Mouse (Mus musculus): ENCODE measurements around the gene Acad11. TPM values are rescaled to one million over a fixed set of nuclear protein-coding genes. Genes with fewer than 3 reads are reported as not detected.

The Acad11 gene
- polyA plus RNA-seq, 1 experiment from 2014 or later, result 7.4 TPM

DNA sequence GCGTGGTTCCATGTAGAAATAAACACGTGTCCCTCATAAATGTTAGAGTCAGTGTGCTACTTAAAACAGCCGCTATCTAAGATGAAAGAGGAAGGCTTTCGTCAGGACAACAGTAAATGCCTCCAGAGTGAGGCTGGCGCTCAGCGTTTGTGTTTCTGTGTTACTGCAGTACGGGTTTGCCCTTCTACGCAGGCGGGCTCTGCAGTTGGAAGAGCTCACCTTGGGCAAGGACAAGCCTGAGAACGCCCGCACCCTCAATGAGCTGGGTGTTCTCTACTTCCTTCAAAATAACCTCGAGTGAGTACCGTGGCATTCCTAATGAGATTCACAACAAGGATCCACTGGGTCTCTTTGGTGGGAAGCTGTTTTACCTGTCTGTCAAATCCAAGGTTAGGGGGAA is 24.9 kb upstream of the Acad11 start:
- no peak for DNase-seq (ENCODE audit: low spot score)
- H3K27me3 ChIP-seq (replicated peaks; ENCODE audit: control insufficient read depth, insufficient read depth, low read length), result no peaks in the 10 kb centered on the region
- no peak overlapping the region for H3K4me3 ChIP-seq (ENCODE audit: low read depth, low read length)
- ATAC-seq, result no peak
- H3K9me3 ChIP-seq (replicated peaks; ENCODE audit: control insufficient read depth, low read length), result no peaks in the 10 kb centered on the region
- no peak overlapping the region for H3K9ac ChIP-seq (ENCODE audit: low read length)
- H3K4me1 ChIP-seq (ENCODE audit: control insufficient read depth, insufficient read depth, low read length), result no peaks in the 10 kb centered on the region
- H3K36me3 ChIP-seq (ENCODE audit: control insufficient read depth, insufficient read depth, low read length), result peaks cover 8% of the 10 kb centered on the region; the same call in 1 of the 2 replicates
- no peak overlapping the region for H3K4me2 ChIP-seq (ENCODE audit: low read length)
- WGBS, result 92% methylated on average over 13 of the region's 13 CpGs
- H3K27ac ChIP-seq (ENCODE audit: low read depth, low read length), result no peak overlapping the region

DNA sequence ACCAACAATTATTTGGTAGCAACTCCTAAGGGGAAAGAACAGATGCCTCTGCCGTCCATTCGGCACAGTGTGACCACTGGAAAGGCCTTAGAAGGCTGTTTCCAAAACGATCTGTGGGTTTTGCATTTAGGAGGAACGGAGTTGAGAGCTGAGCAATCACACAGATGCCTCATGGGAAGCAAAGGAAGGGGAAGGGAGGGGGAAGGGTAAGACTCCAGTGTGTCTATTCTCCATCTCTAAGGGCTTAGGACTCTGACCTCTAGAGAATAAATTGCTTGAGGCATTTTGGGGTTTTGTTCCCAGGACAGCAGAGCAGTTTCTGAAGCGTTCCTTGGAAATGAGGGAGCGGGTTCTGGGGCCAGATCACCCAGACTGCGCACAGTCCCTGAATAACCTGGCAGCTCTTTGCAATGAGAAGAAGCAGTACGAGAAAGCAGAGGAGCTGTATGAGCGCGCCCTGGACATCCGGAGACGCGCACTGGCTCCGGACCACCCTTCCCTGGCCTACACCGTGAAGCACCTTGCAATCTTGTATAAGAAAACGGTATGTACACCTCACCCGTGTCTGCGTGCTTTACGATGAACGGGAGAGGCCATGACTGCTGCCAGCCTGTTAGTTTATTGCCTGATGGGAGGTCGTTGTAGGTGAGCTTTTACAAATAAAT is 24.0 kb upstream of the Acad11 start:
- no peaks in the 10 kb centered on the region for H3K4me1 ChIP-seq (ENCODE audit: control insufficient read depth, insufficient read depth, low read length)
- 94% methylated on average over 21 of the region's 21 CpGs for WGBS
- no peak overlapping the region for H3K4me2 ChIP-seq (ENCODE audit: low read length)
- no peak overlapping the region for H3K9ac ChIP-seq (ENCODE audit: low read length)
- H3K4me3 ChIP-seq (ENCODE audit: low read depth, low read length), result no peak overlapping the region
- no peak for ATAC-seq
- no peaks in the 10 kb centered on the region for H3K27me3 ChIP-seq (replicated peaks; ENCODE audit: control insufficient read depth, insufficient read depth, low read length)
- no peak overlapping the region for H3K27ac ChIP-seq (ENCODE audit: low read depth, low read length)
- no peaks in the 10 kb centered on the region for H3K9me3 ChIP-seq (replicated peaks; ENCODE audit: control insufficient read depth, low read length)
- peaks cover 8% of the 10 kb centered on the region; the same call in 1 of the 2 replicates for H3K36me3 ChIP-seq (ENCODE audit: control insufficient read depth, insufficient read depth, low read length)
- no peak for DNase-seq (ENCODE audit: low spot score)

DNA sequence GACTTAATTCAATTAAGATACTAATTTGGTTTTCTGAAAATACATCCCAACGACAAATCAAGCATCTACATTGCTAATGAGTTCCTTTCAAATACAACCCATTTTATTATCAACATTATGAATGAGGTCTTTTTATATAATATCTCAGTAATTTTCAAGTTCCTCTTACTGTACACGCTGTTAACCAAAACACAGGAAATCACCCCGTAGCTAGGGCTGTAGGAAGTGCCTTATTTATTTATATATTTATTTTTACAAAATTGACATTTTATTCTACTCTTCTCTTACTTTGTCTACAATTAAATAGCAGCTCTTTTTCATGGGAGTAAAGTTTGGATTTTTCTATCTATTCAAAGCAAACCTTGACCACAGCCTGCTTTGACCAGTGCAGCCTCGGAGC is 23.4 kb upstream of the Acad11 start:
- Histone ChIP-seq H3K27ac (ENCODE audit: low read depth, low read length) (no peak overlapping the region), H3K4me2 (ENCODE audit: low read length) (no peak overlapping the region), H3K4me1 (ENCODE audit: control insufficient read depth, insufficient read depth, low read length) (no peaks in the 10 kb centered on the region), H3K36me3 (ENCODE audit: control insufficient read depth, insufficient read depth, low read length) (peaks cover 12% of the 10 kb centered on the region; the same call in 1 of the 2 replicates), H3K4me3 (ENCODE audit: low read depth, low read length) (no peak overlapping the region), H3K9ac (ENCODE audit: low read length) (no peak overlapping the region), H3K27me3 (replicated peaks; ENCODE audit: control insufficient read depth, insufficient read depth, low read length) (no peaks in the 10 kb centered on the region), H3K9me3 (replicated peaks; ENCODE audit: control insufficient read depth, low read length) (no peaks in the 10 kb centered on the region)
- ATAC-seq (no peak), DNase-seq (ENCODE audit: low spot score) (no peak)
- 88% methylated on average over 4 of the region's 4 CpGs for WGBS

DNA sequence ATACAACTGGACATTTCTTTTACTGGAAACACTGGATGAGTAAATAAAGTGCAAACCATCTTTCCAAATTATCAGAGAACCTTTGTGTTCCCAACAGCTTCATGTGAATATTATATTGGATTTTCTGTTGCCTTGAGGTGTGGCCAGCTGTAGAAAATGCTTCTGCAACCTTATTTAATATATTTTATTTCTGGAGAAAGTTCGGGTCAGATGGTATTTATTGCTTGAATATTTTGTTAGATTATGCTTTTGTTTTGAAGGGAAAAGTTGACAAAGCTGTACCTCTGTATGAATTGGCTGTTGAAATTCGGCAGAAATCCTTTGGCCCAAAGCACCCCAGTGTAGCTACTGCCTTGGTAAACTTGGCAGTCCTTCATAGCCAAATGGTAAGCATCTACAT is 22.8 kb upstream of the Acad11 start, which contains the start of gene Gm28305:
Gene Gm28305 (plus strand): TSS at position 301 of the 400 bp plus-strand sequence.
- H3K9ac ChIP-seq (ENCODE audit: low read length), result no peak within 1 kb of the TSS
- ATAC-seq (no peak), DNase-seq (ENCODE audit: low spot score) (no peak)
- no peaks in the 10 kb centered on the region for H3K27me3 ChIP-seq (replicated peaks; ENCODE audit: control insufficient read depth, insufficient read depth, low read length)
- no peak within 1 kb of the TSS for H3K4me2 ChIP-seq (ENCODE audit: low read length)
- no peak within 1 kb of the TSS for H3K4me3 ChIP-seq (ENCODE audit: low read depth, low read length)
- H3K36me3 ChIP-seq (ENCODE audit: control insufficient read depth, insufficient read depth, low read length), result peaks cover 15% of the 10 kb centered on the region; the same call in 1 of the 2 replicates
- H3K9me3 ChIP-seq (replicated peaks; ENCODE audit: control insufficient read depth, low read length), result no peaks in the 10 kb centered on the region
- H3K4me1 ChIP-seq (ENCODE audit: control insufficient read depth, insufficient read depth, low read length), result no peaks in the 10 kb centered on the region
- WGBS, result 65% methylated on average over 2 of the region's 2 CpGs
- H3K27ac ChIP-seq (ENCODE audit: low read depth, low read length), result no peak within 1 kb of the TSS

DNA sequence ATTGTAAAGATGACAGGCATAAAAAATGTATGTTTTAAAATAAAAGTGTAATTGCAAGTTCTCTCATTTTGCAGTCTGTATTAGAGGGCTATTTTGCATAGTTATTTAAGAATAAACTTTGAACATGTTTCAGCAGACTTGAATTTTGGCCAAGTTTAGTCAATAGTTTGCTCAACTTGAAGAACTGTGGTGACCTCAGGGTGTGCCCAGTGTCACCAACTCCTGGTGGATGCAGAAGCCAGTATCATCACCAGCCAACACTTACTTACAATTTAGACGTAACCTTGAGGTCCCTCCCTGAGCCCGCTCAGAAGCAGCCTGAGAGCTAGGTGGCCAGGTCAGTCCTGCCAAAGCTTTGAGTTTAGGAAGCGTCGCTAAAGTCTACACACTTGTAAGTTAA is 19.5 kb upstream of the Acad11 start:
- 87% methylated on average over 4 of the region's 4 CpGs for WGBS
- no peak for ATAC-seq

DNA sequence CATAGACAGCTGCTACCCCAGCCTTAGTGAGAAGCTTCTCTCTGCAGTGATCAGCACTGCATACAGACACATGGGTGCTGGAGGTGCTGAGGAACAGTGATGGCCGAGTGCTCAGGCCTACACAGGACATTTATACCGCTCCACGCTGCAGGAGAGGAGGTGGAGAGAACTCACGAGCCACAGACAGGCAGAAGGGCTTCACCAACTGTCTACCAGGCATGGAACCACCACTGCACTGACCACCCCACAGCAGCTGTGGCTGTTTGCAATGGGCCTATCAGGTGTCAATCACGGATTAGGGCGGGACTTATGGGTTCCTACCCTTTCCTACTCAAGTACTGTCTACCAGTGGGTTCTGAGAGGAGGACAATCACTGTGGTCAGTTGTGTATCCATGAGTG is 12.1 kb upstream of the Acad11 start:
- no peaks in the 10 kb centered on the region for H3K4me1 ChIP-seq (ENCODE audit: control insufficient read depth, insufficient read depth, low read length)
- peaks cover 95% of the 10 kb centered on the region for H3K36me3 ChIP-seq (ENCODE audit: control insufficient read depth, insufficient read depth, low read length)
- ATAC-seq (no peak), DNase-seq (ENCODE audit: low spot score) (no peak)
- no peak overlapping the region for H3K4me2 ChIP-seq (ENCODE audit: low read length)
- H3K4me3 ChIP-seq (ENCODE audit: low read depth, low read length), result no peak overlapping the region
- no peak overlapping the region for H3K9ac ChIP-seq (ENCODE audit: low read length)
- 90% methylated on average over 6 of the region's 6 CpGs for WGBS
- H3K27ac ChIP-seq (ENCODE audit: low read depth, low read length), result no peak overlapping the region
- H3K27me3 ChIP-seq (replicated peaks; ENCODE audit: control insufficient read depth, insufficient read depth, low read length), result no peaks in the 10 kb centered on the region
- H3K9me3 ChIP-seq (replicated peaks; ENCODE audit: control insufficient read depth, low read length), result no peaks in the 10 kb centered on the region

More for the DNA sequence above, 19.5 kb upstream of the Acad11 start:
- Histone ChIP-seq H3K27ac (ENCODE audit: low read depth, low read length) (no peak overlapping the region), H3K4me3 (ENCODE audit: low read depth, low read length) (no peak overlapping the region), H3K4me2 (ENCODE audit: low read length) (no peak overlapping the region), H3K4me1 (ENCODE audit: control insufficient read depth, insufficient read depth, low read length) (no peaks in the 10 kb centered on the region), H3K27me3 (replicated peaks; ENCODE audit: control insufficient read depth, insufficient read depth, low read length) (no peaks in the 10 kb centered on the region), H3K36me3 (ENCODE audit: control insufficient read depth, insufficient read depth, low read length) (peaks cover 34% of the 10 kb centered on the region), H3K9ac (ENCODE audit: low read length) (no peak overlapping the region), H3K9me3 (replicated peaks; ENCODE audit: control insufficient read depth, low read length) (no peaks in the 10 kb centered on the region)
- DNase-seq (ENCODE audit: low spot score), result no peak

DNA sequence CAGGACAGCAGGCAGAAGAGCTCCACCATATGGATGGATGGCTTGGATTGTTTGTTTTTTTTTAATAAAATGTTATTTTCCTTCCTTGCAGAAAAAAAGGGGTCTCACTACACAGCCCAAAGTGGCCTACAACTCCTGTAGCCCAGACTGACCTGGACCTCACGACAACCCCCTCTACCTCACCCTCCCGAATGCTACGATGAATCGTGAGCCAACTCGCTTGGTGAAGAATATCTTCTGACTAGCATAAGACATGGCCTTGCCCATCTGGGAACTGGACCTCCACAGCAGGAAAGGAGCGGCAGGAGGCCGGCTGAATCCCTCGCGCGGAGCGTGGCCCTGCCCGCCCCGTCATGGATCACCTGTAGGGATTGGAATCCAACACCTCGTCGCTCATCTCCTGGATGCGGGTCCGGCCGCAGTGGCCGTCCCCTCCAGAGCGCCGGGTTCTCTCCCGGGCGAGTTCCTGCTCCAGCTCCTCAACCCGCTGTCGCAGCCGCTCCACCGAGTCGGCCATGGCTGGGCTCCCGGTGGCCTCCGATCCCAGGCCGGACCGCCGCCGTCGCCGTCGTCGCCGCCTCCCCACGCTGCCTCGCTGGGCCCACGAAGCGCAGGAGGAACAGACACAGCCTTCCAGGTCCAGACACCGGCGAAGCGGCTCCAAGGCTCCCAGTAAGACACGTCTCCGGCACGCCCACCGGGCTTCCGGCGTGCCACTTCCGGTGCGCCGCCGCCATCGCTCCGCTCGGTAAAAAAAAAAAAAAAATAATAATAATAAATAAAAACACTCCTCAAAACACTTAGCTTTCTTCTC is 540 bp upstream of the Acad11 start, which contains the start of gene Uba5:
Gene Uba5 (minus strand): TSS at position 705 of the 814 bp plus-strand sequence.
- H3K36me3 ChIP-seq (ENCODE audit: control insufficient read depth, insufficient read depth, low read length), result peaks cover 26% of the 10 kb centered on the region
- no peaks in the 10 kb centered on the region for H3K27me3 ChIP-seq (replicated peaks; ENCODE audit: control insufficient read depth, insufficient read depth, low read length)
- no peaks in the 10 kb centered on the region for H3K9me3 ChIP-seq (replicated peaks; ENCODE audit: control insufficient read depth, low read length)
- peak within 1 kb of the TSS; percentile 91 for H3K4me2 ChIP-seq (ENCODE audit: low read length)
- peak within 1 kb of the TSS; percentile 17 for H3K27ac ChIP-seq (ENCODE audit: low read depth, low read length)
- H3K9ac ChIP-seq (ENCODE audit: low read length), result peak within 1 kb of the TSS; percentile 81
- peak; percentile 81 for ATAC-seq
- peak; percentile 88 for DNase-seq (ENCODE audit: low spot score)
- H3K4me3 ChIP-seq (ENCODE audit: low read depth, low read length), result peak within 1 kb of the TSS; percentile 97
- H3K4me1 ChIP-seq (ENCODE audit: control insufficient read depth, insufficient read depth, low read length), result peaks cover 9% of the 10 kb centered on the region
- WGBS, result under 1% methylated on average over 59 of the region's 59 CpGs

DNA sequence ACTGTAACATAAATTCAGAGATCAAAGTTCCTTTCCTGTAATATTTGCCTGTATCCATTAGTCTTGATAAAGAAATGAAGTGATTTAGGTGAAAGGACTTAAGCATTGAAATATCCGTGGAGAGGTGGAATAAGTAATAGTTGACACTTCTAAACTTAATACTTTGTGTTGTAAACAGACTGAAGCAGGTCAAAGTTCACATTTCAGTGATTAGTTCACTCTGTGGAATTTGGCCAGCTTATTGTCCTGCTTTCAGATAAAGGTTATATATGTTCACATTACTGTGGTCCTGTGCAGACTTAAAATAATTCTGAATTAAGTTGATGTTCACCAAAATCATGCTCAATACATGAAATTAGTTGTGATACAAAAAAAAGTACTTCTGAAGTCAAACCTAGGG is 1.4 kb downstream of the Acad11 start:
- Histone ChIP-seq H3K9ac (ENCODE audit: low read length) (no peak overlapping the region), H3K4me3 (ENCODE audit: low read depth, low read length) (no peak overlapping the region), H3K27me3 (replicated peaks; ENCODE audit: control insufficient read depth, insufficient read depth, low read length) (no peaks in the 10 kb centered on the region), H3K9me3 (replicated peaks; ENCODE audit: control insufficient read depth, low read length) (no peaks in the 10 kb centered on the region), H3K36me3 (ENCODE audit: control insufficient read depth, insufficient read depth, low read length) (peaks cover 11% of the 10 kb centered on the region), H3K27ac (ENCODE audit: low read depth, low read length) (no peak overlapping the region), H3K4me2 (ENCODE audit: low read length) (no peak overlapping the region), H3K4me1 (ENCODE audit: control insufficient read depth, insufficient read depth, low read length) (peaks cover 9% of the 10 kb centered on the region)
- WGBS, result 28% methylated on average over 1 of the region's 1 CpGs
- DNase-seq (ENCODE audit: low spot score) (no peak), ATAC-seq (no peak)

DNA sequence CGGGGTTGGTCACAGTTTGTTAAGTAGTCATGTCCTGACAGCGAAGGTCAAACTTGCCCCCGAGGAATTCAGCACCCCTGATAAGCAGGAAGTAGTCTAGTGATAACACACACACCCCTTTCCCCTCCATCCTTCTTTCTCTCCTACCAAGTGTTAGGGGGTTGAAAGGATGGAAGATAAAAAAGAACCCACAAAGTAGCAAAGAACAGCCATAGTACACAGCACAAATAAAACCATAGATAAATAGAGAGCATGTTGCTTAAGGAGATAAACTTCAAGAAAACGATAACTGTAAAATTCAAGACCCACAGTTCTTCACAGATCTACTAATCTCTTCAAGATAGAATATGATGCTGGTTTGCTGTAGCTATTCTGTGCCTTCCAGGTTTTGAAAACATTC is 7.1 kb downstream of the Acad11 start:
- ATAC-seq (no peak), DNase-seq (ENCODE audit: low spot score) (no peak)
- H3K9me3 ChIP-seq (replicated peaks; ENCODE audit: control insufficient read depth, low read length), result no peaks in the 10 kb centered on the region
- H3K4me3 ChIP-seq (ENCODE audit: low read depth, low read length), result no peak overlapping the region
- no peak overlapping the region for H3K4me2 ChIP-seq (ENCODE audit: low read length)
- 91% methylated on average over 4 of the region's 4 CpGs for WGBS
- H3K9ac ChIP-seq (ENCODE audit: low read length), result no peak overlapping the region
- H3K27me3 ChIP-seq (replicated peaks; ENCODE audit: control insufficient read depth, insufficient read depth, low read length), result no peaks in the 10 kb centered on the region
- no peaks in the 10 kb centered on the region for H3K36me3 ChIP-seq (ENCODE audit: control insufficient read depth, insufficient read depth, low read length)
- no peaks in the 10 kb centered on the region for H3K4me1 ChIP-seq (ENCODE audit: control insufficient read depth, insufficient read depth, low read length)
- no peak overlapping the region for H3K27ac ChIP-seq (ENCODE audit: low read depth, low read length)
